Mouse (Mus musculus): Measurements from ENCODE around the gene Dnah3. TPM values are rescaled to one million over a fixed set of nuclear protein-coding genes. Genes with fewer than 3 reads are reported as not detected.

The Dnah3 gene
- polyA plus RNA-seq, 1 experiment from 2014 or later: not detected

GRCm38 (mm10) chr7:119911727-119912126, 183.4 kb downstream of the Dnah3 start:
- no peaks in the 10 kb centered on the region for H3K27me3 ChIP-seq (replicated peaks; ENCODE audit: control insufficient read depth, insufficient read depth, low read length)
- H3K4me2 ChIP-seq (replicated peaks; ENCODE audit: low read depth): no peak overlapping the region
- ATAC-seq: no peak
- no peaks in the 10 kb centered on the region for H3K9me3 ChIP-seq (ENCODE audit: control insufficient read depth)
- no peak overlapping the region for H3K27ac ChIP-seq (ENCODE audit: low read depth, low read length)
- WGBS: 65% methylated on average over 3 of the region's 3 CpGs
- no peak overlapping the region for H3K4me3 ChIP-seq (ENCODE audit: low read depth, low read length)
- no peak overlapping the region for H3K9ac ChIP-seq (ENCODE audit: low read depth, low read length)
- H3K36me3 ChIP-seq (ENCODE audit: control insufficient read depth, insufficient read depth): no peaks in the 10 kb centered on the region
- no peak for TF ChIP-seq CTCF (IDR thresholded peaks at IDR 0.05; ENCODE audit: low read depth)
- no peaks in the 10 kb centered on the region for H3K4me1 ChIP-seq (replicated peaks; ENCODE audit: control insufficient read depth, insufficient read depth, low read length)

- Histone ChIP-seq H3K9ac (ENCODE audit: low read depth, low read length) (no peak overlapping the region), H3K4me1 (replicated peaks; ENCODE audit: control insufficient read depth, insufficient read depth, low read length) (no peaks in the 10 kb centered on the region), H3K4me2 (replicated peaks; ENCODE audit: low read depth) (no peak overlapping the region), H3K4me3 (ENCODE audit: low read depth, low read length) (no peak overlapping the region), H3K27me3 (replicated peaks; ENCODE audit: control insufficient read depth, insufficient read depth, low read length) (no peaks in the 10 kb centered on the region), H3K36me3 (ENCODE audit: control insufficient read depth, insufficient read depth) (no peaks in the 10 kb centered on the region), H3K27ac (ENCODE audit: low read depth, low read length) (no peak overlapping the region), H3K9me3 (ENCODE audit: control insufficient read depth) (no peaks in the 10 kb centered on the region)
- ATAC-seq: no peak
- 92% methylated on average over 3 of the region's 3 CpGs for WGBS
- TF ChIP-seq CTCF (IDR thresholded peaks at IDR 0.05; ENCODE audit: low read depth): no peak
Observed at GRCm38 (mm10) chr7:119906523-119907215, 188.4 kb downstream of the Dnah3 start.

- WGBS: 27% methylated on average over 3 of the region's 3 CpGs
- TF ChIP-seq CTCF (IDR thresholded peaks at IDR 0.05; ENCODE audit: low read depth): no peak
- no peaks in the 10 kb centered on the region for H3K9me3 ChIP-seq (ENCODE audit: control insufficient read depth)
- no peak overlapping the region for H3K4me3 ChIP-seq (ENCODE audit: low read depth, low read length)
- no peaks in the 10 kb centered on the region for H3K27me3 ChIP-seq (replicated peaks; ENCODE audit: control insufficient read depth, insufficient read depth, low read length)
- 0 out of 2 replicates have a peak, but pooled peaks cover 6% of the 10 kb centered on the region for H3K4me1 ChIP-seq (replicated peaks; ENCODE audit: control insufficient read depth, insufficient read depth, low read length)
- H3K4me2 ChIP-seq (replicated peaks; ENCODE audit: low read depth): no peak overlapping the region
- no peaks in the 10 kb centered on the region for H3K36me3 ChIP-seq (ENCODE audit: control insufficient read depth, insufficient read depth)
- no peak overlapping the region for H3K9ac ChIP-seq (ENCODE audit: low read depth, low read length)
- ATAC-seq: no peak
- no peak overlapping the region for H3K27ac ChIP-seq (ENCODE audit: low read depth, low read length)
Observed at GRCm38 (mm10) chr7:119899386-119900057, 195.6 kb downstream of the Dnah3 start.

GRCm38 (mm10) chr7:119898247-119898856, 196.7 kb downstream of the Dnah3 start:
- Histone ChIP-seq H3K9me3 (ENCODE audit: control insufficient read depth) (no peaks in the 10 kb centered on the region), H3K36me3 (ENCODE audit: control insufficient read depth, insufficient read depth) (no peaks in the 10 kb centered on the region), H3K4me2 (replicated peaks; ENCODE audit: low read depth) (no peak overlapping the region), H3K27ac (ENCODE audit: low read depth, low read length) (no peak overlapping the region), H3K27me3 (replicated peaks; ENCODE audit: control insufficient read depth, insufficient read depth, low read length) (no peaks in the 10 kb centered on the region), H3K4me1 (replicated peaks; ENCODE audit: control insufficient read depth, insufficient read depth, low read length) (0 out of 2 replicates have a peak, but pooled peaks cover 6% of the 10 kb centered on the region), H3K4me3 (ENCODE audit: low read depth, low read length) (no peak overlapping the region), H3K9ac (ENCODE audit: low read depth, low read length) (no peak overlapping the region)
- no peak for TF ChIP-seq CTCF (IDR thresholded peaks at IDR 0.05; ENCODE audit: low read depth)
- 55% methylated on average over 1 of the region's 1 CpGs for WGBS
- no peak for ATAC-seq

GRCm38 (mm10) chr7:119897521-119898109, 197.5 kb downstream of the Dnah3 start:
- no peaks in the 10 kb centered on the region for H3K9me3 ChIP-seq (ENCODE audit: control insufficient read depth)
- WGBS: 87% methylated on average over 8 of the region's 8 CpGs
- no peak overlapping the region for H3K4me2 ChIP-seq (replicated peaks; ENCODE audit: low read depth)
- no peak for ATAC-seq
- no peaks in the 10 kb centered on the region for H3K27me3 ChIP-seq (replicated peaks; ENCODE audit: control insufficient read depth, insufficient read depth, low read length)
- H3K9ac ChIP-seq (ENCODE audit: low read depth, low read length): no peak overlapping the region
- H3K36me3 ChIP-seq (ENCODE audit: control insufficient read depth, insufficient read depth): no peaks in the 10 kb centered on the region
- H3K27ac ChIP-seq (ENCODE audit: low read depth, low read length): no peak overlapping the region
- no peak for TF ChIP-seq CTCF (IDR thresholded peaks at IDR 0.05; ENCODE audit: low read depth)
- H3K4me3 ChIP-seq (ENCODE audit: low read depth, low read length): no peak overlapping the region
- H3K4me1 ChIP-seq (replicated peaks; ENCODE audit: control insufficient read depth, insufficient read depth, low read length): 0 out of 2 replicates have a peak, but pooled peaks cover 6% of the 10 kb centered on the region

Measured in intestine, postnatal 0 days (tissue).